Mouse (Mus musculus) stomach, postnatal 0 days (tissue): ENCODE results near the gene Ccnd3.

ENCODE experiments used
- CTCF ChIP-seq: IDR thresholded peaks from 2 replicates; pipeline ENCODE4 v1.5.1; 2016; ENCODE audit warnings: antibody characterized with exemption, low read depth, mild to moderate bottlenecking, moderate library complexity
- EP300 ChIP-seq: optimal IDR thresholded peaks from 2 replicates; pipeline ENCODE3; 2016; ENCODE audit warnings: antibody characterized with exemption

DNA sequence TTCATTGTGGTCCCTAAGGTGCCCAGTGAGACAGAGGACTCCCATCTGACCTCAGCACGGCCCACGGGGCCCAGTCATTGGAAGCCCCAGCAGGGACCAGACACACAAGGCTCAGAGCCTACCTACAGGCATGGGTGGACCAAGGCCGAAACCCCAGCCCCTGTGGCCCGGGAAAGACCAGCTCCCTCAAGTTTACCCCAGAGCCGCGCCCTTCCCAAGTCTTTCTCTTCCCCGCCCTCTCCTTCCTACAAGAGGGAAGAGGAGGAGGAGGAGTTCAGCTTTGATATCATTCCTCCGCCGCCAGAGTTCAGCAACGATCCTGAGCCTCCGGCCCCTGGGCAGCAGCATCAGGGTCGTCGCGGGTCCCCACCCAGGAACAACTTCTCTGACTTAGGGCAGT, 36.8 kb upstream of the Ccnd3 start:
- TF ChIP-seq CTCF (no peak), EP300 (no peak)
